Mouse (Mus musculus) cerebellum, adult 2 months (tissue): Measurements from ENCODE around the gene Ipo9. TPM values are rescaled to one million over a fixed set of nuclear protein-coding genes. Genes with fewer than 3 reads are reported as not detected.
A peak's percentile ranks its signal among the peaks of the same experiment; 100 is the strongest.

Experiments
- DNase-seq, 2 experiments: peaks; one replicate each; pipeline ENCODE4 v3.0.0; 2021
- H3K27ac ChIP-seq: fragments of 200-500 bp; 2 replicates; pipeline ENCODE4 v1.5.1; 2012; ENCODE audit warnings: low read length, control low read depth, inconsistent platforms; ENCODE audit not compliant: insufficient read depth
- H3K27me3 ChIP-seq: fragments of 200-500 bp; 2 replicates; pipeline ENCODE4 v1.6.1; 2012; ENCODE audit warnings: inconsistent platforms, mild to moderate bottlenecking, low read length, moderate library complexity; ENCODE audit not compliant: control insufficient read depth, insufficient read depth
- H3K4me1 ChIP-seq: fragments of 200-500 bp; 2 replicates; pipeline ENCODE4 v1.6.1; 2011; ENCODE audit warnings: low read length; ENCODE audit not compliant: control insufficient read depth, insufficient read depth
- H3K4me3 ChIP-seq: fragments of 200-500 bp; replicated peaks from 2 replicates; pipeline ENCODE3; 2011; ENCODE audit warnings: mild to moderate bottlenecking, low read depth, low read length, control low read depth; ENCODE audit not compliant: insufficient read depth
- CTCF ChIP-seq: fragments of 200-500 bp; IDR thresholded peaks from 2 replicates; pipeline ENCODE4 v1.5.1; 2011; ENCODE audit warnings: low read depth, mild to moderate bottlenecking, control low read depth, low read length, moderate library complexity, borderline replicate concordance; ENCODE audit not compliant: insufficient read depth
- POLR2A ChIP-seq: fragments of 200-500 bp; IDR thresholded peaks from 2 replicates; pipeline ENCODE4 v1.6.1; 2011; ENCODE audit warnings: low read length, control low read depth, borderline replicate concordance; ENCODE audit not compliant: insufficient read depth
- WGBS: fragments of 180-500 bp; shearing (Covaris S2); methylation state at CpG from one replicate; pipeline ENCODE4 v1.1.7; 2018; 5-methylcytosine and 5-hydroxymethylcytosine counted together
- polyA plus RNA-seq: library from polyadenylated mRNA; depleted of rRNA; stranded (reverse); fragments of >200 nt; gene quantifications from 2 replicates; pipeline ENCODE4 v1.2.3, GENCODE M21; 2012

The Ipo9 gene
- polyA plus RNA-seq, 1 experiment: 139 TPM

DNA sequence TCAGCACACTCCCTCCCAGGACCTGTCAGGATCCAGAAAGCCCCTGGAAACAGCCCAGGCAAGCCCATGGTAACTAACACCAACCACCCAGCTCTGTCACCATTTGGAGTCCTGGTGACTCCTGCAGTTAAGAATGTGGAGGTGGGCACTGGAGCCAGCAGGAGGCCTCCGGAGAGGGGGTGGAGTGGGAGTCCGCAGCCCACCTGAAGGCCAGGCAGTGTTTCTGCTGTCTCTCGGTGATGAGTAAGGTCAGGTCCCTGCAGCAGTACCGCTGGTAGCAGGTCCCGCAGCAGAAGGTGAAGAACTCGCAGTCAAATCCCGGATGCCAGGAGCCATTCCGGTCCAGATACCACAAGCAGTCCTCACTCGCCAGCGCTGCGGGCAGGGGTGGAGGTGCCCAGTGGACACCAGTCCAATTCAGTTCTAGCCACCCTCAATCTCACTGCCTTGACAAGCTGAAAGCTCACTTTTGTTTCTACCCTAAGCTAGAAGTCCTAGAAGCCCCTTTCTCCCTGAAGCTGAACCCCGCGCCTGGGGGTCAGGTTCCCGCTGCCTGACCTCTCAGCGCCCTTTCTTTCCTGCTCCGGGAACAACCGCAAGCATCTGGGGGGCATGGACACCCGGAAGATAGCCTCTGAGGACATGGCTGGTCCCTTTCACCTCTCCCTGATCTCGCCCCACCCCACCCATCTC, 56.0 kb downstream of the Ipo9 start:
- TF ChIP-seq CTCF (no peak), POLR2A (peak; percentile 24; the same call in 1 of the 2 replicates)
- H3K27me3 ChIP-seq: no peaks in the 10 kb centered on the region
- H3K27ac ChIP-seq: peak overlapping the region; percentile 81
- DNase-seq: peak; percentile 66 to 69
- WGBS: 2% methylated on average over 19 of the region's 19 CpGs
- peaks cover 29% of the 10 kb centered on the region for H3K4me1 ChIP-seq
- peak overlapping the region; percentile 78 for H3K4me3 ChIP-seq

GRCm38 (mm10) chr1:135373171-135373677, 57.1 kb downstream of the Ipo9 start:
- WGBS: 40% methylated on average over 4 of the region's 4 CpGs
- no peaks in the 10 kb centered on the region for H3K27me3 ChIP-seq
- TF ChIP-seq POLR2A (no peak), CTCF (no peak)
- no peak overlapping the region for H3K27ac ChIP-seq
- DNase-seq: peak in 1 of 2 experiments; percentile 19
- H3K4me1 ChIP-seq: peaks cover 18% of the 10 kb centered on the region
- peak overlapping the region; percentile 32 for H3K4me3 ChIP-seq

DNA sequence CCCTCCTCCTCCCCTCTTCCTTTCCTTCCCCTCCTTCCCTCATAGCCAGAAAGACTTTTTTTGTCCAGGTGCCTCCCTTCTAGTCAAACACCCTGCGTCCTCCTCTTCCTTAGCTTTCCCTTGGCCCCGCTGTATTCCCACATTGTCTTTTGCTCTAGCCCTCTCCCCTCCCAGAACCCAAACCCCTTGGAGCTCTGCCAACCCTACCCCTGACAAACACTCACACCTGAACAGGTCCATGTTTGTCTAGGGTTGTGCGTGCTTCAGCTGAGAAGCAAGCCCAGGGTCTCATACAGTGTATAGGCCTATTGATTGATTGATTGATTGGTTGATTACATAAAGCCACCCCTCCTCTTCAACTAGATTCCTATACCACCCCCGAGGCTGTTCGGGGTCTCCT, 60.9 kb downstream of the Ipo9 start:
- Histone ChIP-seq H3K4me3 (no peak overlapping the region), H3K27me3 (no peaks in the 10 kb centered on the region), H3K27ac (no peak overlapping the region), H3K4me1 (peaks cover 11% of the 10 kb centered on the region)
- TF ChIP-seq CTCF (no peak), POLR2A (no peak)
- DNase-seq: no peak
- 86% methylated on average over 5 of the region's 5 CpGs for whole genome bisulfite sequencing

DNA sequence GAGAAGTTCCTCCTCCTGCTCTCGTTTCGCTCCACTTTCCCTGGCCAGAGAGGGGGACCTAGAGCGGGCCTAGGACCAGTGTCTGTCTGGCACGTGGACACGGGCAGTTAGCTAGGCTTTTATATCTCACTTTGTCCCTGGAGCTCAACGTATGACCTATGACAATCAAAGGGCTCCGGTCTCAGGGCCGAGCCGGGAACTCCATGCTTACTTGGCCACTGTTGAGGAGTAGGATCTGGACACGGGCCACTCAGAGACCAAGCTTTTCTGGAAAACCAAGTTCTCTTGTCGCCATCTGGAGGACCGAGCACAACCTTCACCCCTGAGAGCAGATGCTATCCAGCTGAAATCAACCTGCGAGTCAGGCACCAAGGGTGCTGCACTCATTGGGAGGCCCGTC, 61.3 kb downstream of the Ipo9 start:
- DNase-seq: peak; percentile 57 to 63
- H3K27me3 ChIP-seq: no peaks in the 10 kb centered on the region
- TF ChIP-seq CTCF (peak; percentile 37; the same call in 1 of the 2 replicates), POLR2A (no peak)
- WGBS: 11% methylated on average over 14 of the region's 14 CpGs
- H3K4me1 ChIP-seq: peaks cover 11% of the 10 kb centered on the region
- no peak overlapping the region for H3K27ac ChIP-seq
- peak overlapping the region; percentile 71 for H3K4me3 ChIP-seq

DNA sequence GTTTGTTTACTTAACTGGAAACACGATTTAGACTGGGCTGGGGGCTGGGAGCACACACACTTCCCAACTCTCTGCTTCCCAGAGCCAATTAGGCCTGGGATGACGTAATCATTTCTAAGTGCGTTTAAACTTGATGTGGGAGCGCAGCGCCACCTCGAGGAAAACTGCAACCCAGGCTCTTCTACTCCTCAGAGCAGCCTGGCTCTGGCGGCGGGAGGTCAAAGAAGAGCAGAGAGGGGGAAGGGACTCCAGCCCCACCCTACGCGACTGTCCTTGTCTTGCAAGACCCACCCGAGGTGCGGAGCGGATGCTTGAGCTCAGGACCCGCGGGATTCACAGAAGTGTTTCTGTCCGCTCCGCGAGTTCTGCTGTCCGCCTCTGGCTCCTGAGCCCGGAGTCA, 62.1 kb downstream of the Ipo9 start:
- peak; percentile 89 to 90 for DNase-seq
- Histone ChIP-seq H3K4me3 (peak overlapping the region; percentile 71), H3K27me3 (no peaks in the 10 kb centered on the region), H3K4me1 (peaks cover 10% of the 10 kb centered on the region), H3K27ac (peak overlapping the region; percentile 25; the same call in 1 of the 2 replicates)
- TF ChIP-seq CTCF: peak; percentile 88
- TF ChIP-seq POLR2A: peak; percentile 42; the same call in 1 of the 2 replicates
- WGBS: under 1% methylated on average over 20 of the region's 20 CpGs

GRCm38 (mm10) chr1:135367595-135367994, 62.7 kb downstream of the Ipo9 start:
- WGBS: 70% methylated on average over 8 of the region's 8 CpGs
- no peak overlapping the region for H3K27ac ChIP-seq
- H3K4me3 ChIP-seq: no peak overlapping the region
- H3K27me3 ChIP-seq: no peaks in the 10 kb centered on the region
- no peak for TF ChIP-seq POLR2A
- no peak for TF ChIP-seq CTCF
- H3K4me1 ChIP-seq: peaks cover 3% of the 10 kb centered on the region
- no peak for DNase-seq

GRCm38 (mm10) chr1:135367005-135367404, 63.3 kb downstream of the Ipo9 start:
- DNase-seq: no peak
- WGBS: 52% methylated on average over 7 of the region's 7 CpGs
- Histone ChIP-seq H3K27ac (no peak overlapping the region), H3K4me1 (no peaks in the 10 kb centered on the region), H3K27me3 (no peaks in the 10 kb centered on the region), H3K4me3 (no peak overlapping the region)
- TF ChIP-seq POLR2A: no peak
- TF ChIP-seq CTCF: no peak

- TF ChIP-seq CTCF (no peak), POLR2A (no peak)
- Histone ChIP-seq H3K4me1 (no peaks in the 10 kb centered on the region), H3K4me3 (no peak overlapping the region), H3K27me3 (no peaks in the 10 kb centered on the region), H3K27ac (no peak overlapping the region)
- peak in 1 of 2 experiments; percentile 13 for DNase-seq
These were observed 63.9 kb downstream of the Ipo9 start for GRCm38 (mm10) chr1:135366380-135366779.
